Mouse (Mus musculus) erythroblast, embryonic 14.5 days (primary cell): ENCODE results near the gene Gm8332.
"Not testable (repeated sequence)": the region's sequence is repeated elsewhere in the genome, so short reads cannot be mapped to it uniquely, and the experiment has no call there.

Experiments used
- GATA1 ChIP-seq: IDR thresholded peaks from 2 replicates; pipeline ENCODE4 v1.6.1; 2012; ENCODE audit warnings: low read length, inconsistent platforms, mixed read lengths
- TAL1 ChIP-seq: IDR thresholded peaks from 3 replicates; pipeline ENCODE4 v1.6.1; 2012; ENCODE audit warnings: low read length, inconsistent platforms, mixed read lengths

- not testable (repeated sequence) for TF ChIP-seq GATA1, TAL1
These were observed 24.5 kb upstream of the Gm8332 start, which contains the start of gene Gm5662 for GRCm38 (mm10) chr12:88274400-88274799.
